33 mouse cellular contexts compared by ENCODE assay signal in genomic region chr11:48863808-48864207, GRCm38 (mm10). TPM values are rescaled to one million over a fixed set of nuclear protein-coding genes. Genes with fewer than 3 reads are reported as not detected.
"Had no signal": no experiment of that assay in that cellular context is flagged by ENCODE, and none has a peak within 500 bp of the region (broad histone marks: within the 10 kb centered on the region; RNA-seq: fewer than 3 reads in every experiment).

No protein-coding gene starts in this region.

- H3K27ac ChIP-seq: limb, embryonic 10.5 days; limb, embryonic 12.5 days; limb, embryonic 13.5 days; limb, embryonic 15.5 days; liver, embryonic 12.5 days; liver, embryonic 13.5 days; liver, embryonic 14.5 days; liver, embryonic 15.5 days; lung, embryonic 15.5 days; macrophage; midbrain, embryonic 10.5 days; midbrain, embryonic 12.5 days; midbrain, embryonic 13.5 days; midbrain, embryonic 15.5 days; neural tube, embryonic 12.5 days had no signal

- ATAC-seq: liver, embryonic 12.5 days; liver, postnatal 0 days; lung, postnatal 0 days; midbrain, embryonic 13.5 days; midbrain, embryonic 15.5 days; midbrain, embryonic 16.5 days had no signal

- H3K4me3 ChIP-seq: limb, embryonic 10.5 days; limb, embryonic 12.5 days; limb, embryonic 13.5 days; limb, embryonic 15.5 days; liver, embryonic 12.5 days; liver, embryonic 13.5 days; liver, embryonic 15.5 days; lung, embryonic 15.5 days; megakaryocyte, embryonic 14.5 days; midbrain, embryonic 10.5 days; midbrain, embryonic 12.5 days; midbrain, embryonic 13.5 days; midbrain, embryonic 15.5 days; myocyte; neural tube, embryonic 12.5 days had no signal

- H3K27me3 ChIP-seq: liver, embryonic 13.5 days; megakaryocyte, embryonic 14.5 days; neural tube, embryonic 12.5 days had no signal

- DNase-seq: left cerebral cortex, postnatal 4 days; liver; liver, embryonic 13.5 days; liver, postnatal 0 days; lung, adult 18-20 months; lung, adult 2 months; lung, embryonic 14.5 days; lung, postnatal 10 days; lung, postnatal 14 days; lung, postnatal 36 days; lung, postnatal 4 days; midbrain, embryonic 14.5 days had no signal

- H3K9ac ChIP-seq: limb, embryonic 12.5 days; limb, embryonic 13.5 days; limb, embryonic 15.5 days; liver, embryonic 12.5 days; liver, embryonic 13.5 days; liver, embryonic 14.5 days; liver, embryonic 15.5 days; liver, postnatal 0 days; lung, embryonic 14.5 days; lung, embryonic 15.5 days; midbrain, embryonic 12.5 days; midbrain, embryonic 13.5 days; midbrain, embryonic 15.5 days; neural tube, embryonic 12.5 days had no signal

- H3K36me3 ChIP-seq: limb, embryonic 10.5 days; limb, embryonic 12.5 days; limb, embryonic 13.5 days; limb, embryonic 15.5 days; midbrain, embryonic 10.5 days; midbrain, embryonic 12.5 days; midbrain, embryonic 13.5 days; midbrain, embryonic 15.5 days; neural tube, embryonic 12.5 days had no signal

- H3K9me3 ChIP-seq: limb, embryonic 10.5 days; limb, embryonic 12.5 days; limb, embryonic 13.5 days; limb, embryonic 15.5 days; liver, embryonic 12.5 days; liver, embryonic 13.5 days; liver, embryonic 15.5 days; lung, embryonic 15.5 days; megakaryocyte, embryonic 14.5 days; midbrain, embryonic 10.5 days; midbrain, embryonic 12.5 days; midbrain, embryonic 13.5 days; midbrain, embryonic 15.5 days; neural tube, embryonic 12.5 days had no signal

- H3K4me1 ChIP-seq: limb, embryonic 12.5 days; midbrain, embryonic 12.5 days; midbrain, embryonic 15.5 days; neural tube, embryonic 12.5 days had no signal

RNA-seq across cellular contexts. Expression of gene Trim7, which starts 37.9 kb away (rescaled TPM):
- polyA plus RNA-seq: liver, embryonic 12.5 days had no signal

RNA-seq across cellular contexts. Expression of gene Gm5431, which starts 38.2 kb away (rescaled TPM):
- total RNA-seq: megakaryocyte-erythroid progenitor cell, adult 5-6 weeks had no signal
- polyA plus RNA-seq: limb, embryonic 10.5 days; limb, embryonic 11.5 days; myocyte; neural tube, embryonic 11.5 days had no signal
